Mouse (Mus musculus) cortical plate, adult 2 months (tissue): Measurements from ENCODE around the gene Zfp46.

Experiments
- CTCF ChIP-seq: fragments of 200-500 bp; IDR thresholded peaks from 2 replicates; pipeline ENCODE4 v1.5.1; 2011; ENCODE audit warnings: mild to moderate bottlenecking, control low read depth, low read length; ENCODE audit not compliant: insufficient read depth; ENCODE audit errors: extremely low read depth
- POLR2A ChIP-seq: fragments of 200-500 bp; IDR thresholded peaks from 2 replicates; pipeline ENCODE4 v1.6.1; 2011; ENCODE audit warnings: mild to moderate bottlenecking, low read length, control low read depth; ENCODE audit not compliant: insufficient read depth; ENCODE audit errors: extremely low read depth

DNA sequence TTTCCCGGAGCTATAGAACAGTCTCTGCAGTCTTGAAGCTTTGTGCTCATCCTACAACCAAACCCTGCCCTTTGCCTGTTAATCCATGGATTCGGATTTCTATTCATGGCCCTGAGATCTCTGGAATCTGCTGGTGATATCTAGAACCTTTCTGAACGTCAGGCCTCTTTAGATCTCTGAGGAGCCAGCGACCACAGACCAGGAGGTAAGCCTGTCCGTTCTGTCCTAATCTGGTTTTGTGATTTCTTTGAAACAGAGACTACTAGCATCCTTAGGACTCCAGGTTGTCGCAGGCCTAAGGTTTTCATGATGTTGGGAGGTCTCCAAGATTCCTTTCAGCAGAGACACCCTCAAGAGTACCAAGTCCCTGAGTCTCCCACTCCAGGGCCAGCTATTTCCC, 408 bp downstream of the Zfp46 start:
- TF ChIP-seq CTCF (no peak), POLR2A (no peak)
